In the genomic region with DNA sequence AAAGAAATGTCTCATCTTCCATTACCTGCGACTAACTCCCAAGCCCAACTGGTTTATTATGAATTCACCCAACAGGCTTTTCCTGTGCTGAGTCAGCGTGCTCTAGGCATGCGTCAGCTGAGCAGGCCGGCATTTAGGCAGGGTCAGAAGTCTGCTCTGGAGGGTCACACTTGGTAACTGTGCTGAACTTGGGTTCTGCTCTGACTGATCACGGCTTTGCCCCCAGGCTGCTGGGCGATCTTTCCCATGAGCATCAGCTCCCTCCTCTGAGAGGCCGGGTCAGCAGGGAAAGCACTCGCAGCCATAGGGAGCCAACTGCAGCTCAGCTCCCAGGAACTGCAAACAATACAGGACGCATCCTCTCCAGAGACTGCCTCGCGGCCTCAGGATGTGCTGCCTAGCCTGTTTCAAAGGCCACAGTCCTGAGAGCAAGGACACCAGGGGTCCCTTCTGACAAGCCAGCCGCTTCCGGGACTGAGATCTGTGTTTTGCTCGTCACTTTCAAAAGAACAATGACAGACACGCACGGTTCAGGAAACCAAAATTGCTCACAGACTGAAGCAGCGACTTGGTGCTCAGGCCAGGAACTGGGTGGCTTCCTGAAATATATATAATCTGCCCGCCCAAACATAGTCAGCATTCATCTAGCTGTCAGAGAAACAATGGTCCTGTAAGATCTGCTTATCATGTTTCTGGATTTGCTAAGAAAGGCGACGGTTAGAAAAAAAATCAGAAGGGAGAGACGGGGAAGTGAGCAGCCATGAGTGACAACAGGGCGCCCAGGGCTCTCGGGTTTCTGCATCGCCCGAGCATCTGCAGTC, we compare ENCODE assay signal across 9 mouse cellular contexts. TPM values are rescaled to one million over a fixed set of nuclear protein-coding genes. Genes with fewer than 3 reads are reported as not detected.
DNase-seq lines count a peak whose midpoint lies in the region; ATAC-seq lines count a peak whose summit lies in the region.
"Had no signal": no experiment of that assay in that cellular context is flagged by ENCODE, and none has a peak within 500 bp of the region (broad histone marks: within the 10 kb centered on the region; RNA-seq: fewer than 3 reads in every experiment).

No protein-coding gene starts in this region.

- peak overlapping the region; percentile 13 for H3K4me2 ChIP-seq in hindbrain, embryonic 14.5 days (replicated peaks)
- H3K4me2 ChIP-seq in liver, embryonic 12.5 days: peak overlapping the region; percentile 69

- H3K27me3 ChIP-seq in erythroblast, embryonic 14.5 days (ENCODE audit: control insufficient read depth): no peaks in the 10 kb centered on the region
- H3K27me3 ChIP-seq in hindbrain, embryonic 14.5 days (ENCODE audit: control insufficient read depth, insufficient read depth, low read length): no peaks in the 10 kb centered on the region
- H3K27me3 ChIP-seq in liver, embryonic 12.5 days (replicated peaks): no peaks in the 10 kb centered on the region

- peak overlapping the region; percentile 56 for H3K4me3 ChIP-seq in erythroblast, embryonic 14.5 days (replicated peaks)
- H3K4me3 ChIP-seq in hindbrain, embryonic 14.5 days (replicated peaks; ENCODE audit: low read length): no peak overlapping the region
- H3K4me3 ChIP-seq in liver, embryonic 12.5 days: peak overlapping the region; percentile 41

- H3K9ac ChIP-seq in hindbrain, embryonic 14.5 days: peak overlapping the region; percentile 50
- H3K9ac ChIP-seq in liver, embryonic 12.5 days: peak overlapping the region; percentile 49

- 16% methylated on average over 25 of the region's 25 CpGs for WGBS in hindbrain, embryonic 14.5 days
- WGBS in liver, embryonic 12.5 days (ENCODE audit: insufficient replicate concordance): 15% methylated on average over 25 of the region's 25 CpGs

- intact Hi-C loops in heart, postnatal 25 days (cut with DNase I): no loop called here

- peaks cover 14% of the 10 kb centered on the region for H3K36me3 ChIP-seq in erythroblast, embryonic 14.5 days (ENCODE audit: control insufficient read depth)
- peaks cover 10% of the 10 kb centered on the region for H3K36me3 ChIP-seq in hindbrain, embryonic 14.5 days (replicated peaks; ENCODE audit: control insufficient read depth, insufficient read depth)
- peaks cover 24% of the 10 kb centered on the region for H3K36me3 ChIP-seq in liver, embryonic 12.5 days

- peaks cover 42% of the 10 kb centered on the region for H3K4me1 ChIP-seq in erythroblast, embryonic 14.5 days (ENCODE audit: control insufficient read depth)
- H3K4me1 ChIP-seq in hindbrain, embryonic 14.5 days (replicated peaks; ENCODE audit: control insufficient read depth, insufficient read depth, low read length): peaks cover 11% of the 10 kb centered on the region
- H3K4me1 ChIP-seq in liver, embryonic 12.5 days: peaks cover 75% of the 10 kb centered on the region

- ATAC-seq in hindbrain, embryonic 14.5 days (ENCODE audit: low FRiP score): no peak
- peak; percentile 50 for ATAC-seq in liver, embryonic 12.5 days
- ATAC-seq in monocyte, adult 5-6 weeks (replicated peaks; ENCODE audit: insufficient number of reproducible peaks, low FRiP score, low TSS enrichment, poor library complexity, severe bottlenecking): no peak

- H3K27ac ChIP-seq in hindbrain, embryonic 14.5 days: peak overlapping the region; percentile 60
- H3K27ac ChIP-seq in liver, embryonic 12.5 days: peak overlapping the region; percentile 74

- no peaks in the 10 kb centered on the region for H3K9me3 ChIP-seq in erythroblast, embryonic 14.5 days (ENCODE audit: control insufficient read depth, low read length)
- no peaks in the 10 kb centered on the region for H3K9me3 ChIP-seq in hindbrain, embryonic 14.5 days (ENCODE audit: control insufficient read depth, low read length)
- H3K9me3 ChIP-seq in liver, embryonic 12.5 days (replicated peaks): no peaks in the 10 kb centered on the region
- H3K9me3 ChIP-seq: G1E had no signal

- peak; percentile 97 for DNase-seq in heart, adult 11 months
- DNase-seq in heart, postnatal 25 days (ENCODE audit: low spot score): no peak
- peak; percentile 44 for DNase-seq in hindbrain, embryonic 14.5 days (ENCODE audit: low spot score)
- DNase-seq in naive thymus-derived CD4-positive, alpha-beta T cell, adult 2 months (ENCODE audit: low read depth): peak; percentile 86
- DNase-seq in c-Kit-positive CD71-positive TER-119-positive erythroid progenitor cells, embryonic 14.5 days (ENCODE audit: low spot score): no peak

RNA-seq across cellular contexts. Expression of gene Stn1, which starts 26.6 kb away (rescaled TPM):
- 10 to 100 TPM; 17.8 to 18.9 TPM for total RNA-seq in heart, postnatal 25 days (2021)
- polyA plus RNA-seq in erythroblast, embryonic 14.5 days (2012): 0.22 and 0.38 TPM in 2 replicates
- polyA plus RNA-seq in hindbrain, embryonic 14.5 days (2014; fragmentation: Nextera tagmentation; extraction: Ambion mirVana): 26.8 and 30.9 TPM in 2 replicates
- 17.4 TPM in 2 replicates for polyA plus RNA-seq in liver, embryonic 12.5 days (2016; fragmentation: Nextera tagmentation; extraction: Ambion mirVana)
- 22.0 to 45.7 TPM (median 31.4 TPM) in 3 replicates for total RNA-seq in monocyte, adult 5-6 weeks (2017)

RNA-seq across cellular contexts. Expression of gene Sh3pxd2a, which starts 46.5 kb away (rescaled TPM):
- 10 to 100 TPM; 63.5 to 63.6 TPM for total RNA-seq in heart, postnatal 25 days (2021)
- polyA plus RNA-seq in erythroblast, embryonic 14.5 days (2012): 0.10 and 0.13 TPM in 2 replicates
- 2.8 and 3.0 TPM in 2 replicates for polyA plus RNA-seq in hindbrain, embryonic 14.5 days (2014; fragmentation: Nextera tagmentation; extraction: Ambion mirVana)
- 1.1 and 1.6 TPM in 2 replicates for polyA plus RNA-seq in liver, embryonic 12.5 days (2016; fragmentation: Nextera tagmentation; extraction: Ambion mirVana)
- total RNA-seq in monocyte, adult 5-6 weeks (2017): 2.1 to 3.7 TPM (median 2.6 TPM) in 3 replicates
- polyA plus RNA-seq: G1E had no signal

Comparison
In these comparisons a context has a peak if more than half of its experiments do, and no peak if none do; other contexts are left out.
1. DNase-seq: peak in heart, adult 11 months (single experiment), hindbrain, embryonic 14.5 days (single experiment) and naive thymus-derived CD4-positive, alpha-beta T cell, adult 2 months (single experiment); none in heart, postnatal 25 days (single experiment) and c-Kit-positive CD71-positive TER-119-positive erythroid progenitor cells, embryonic 14.5 days (single experiment).
2. RNA of gene Stn1, which starts 26.6 kb away (polyA plus RNA-seq): 26.8 to 30.9 TPM in hindbrain, embryonic 14.5 days and 17.4 TPM in liver, embryonic 12.5 days; 0.22 to 0.38 TPM in erythroblast, embryonic 14.5 days; every median in the first group is over 10 times any median in the second.